Mouse (Mus musculus): ENCODE data around the gene Plekhb1.
A peak's percentile ranks its signal among the peaks of the same experiment; 100 is the strongest.

Gene Plekhb1

DNA sequence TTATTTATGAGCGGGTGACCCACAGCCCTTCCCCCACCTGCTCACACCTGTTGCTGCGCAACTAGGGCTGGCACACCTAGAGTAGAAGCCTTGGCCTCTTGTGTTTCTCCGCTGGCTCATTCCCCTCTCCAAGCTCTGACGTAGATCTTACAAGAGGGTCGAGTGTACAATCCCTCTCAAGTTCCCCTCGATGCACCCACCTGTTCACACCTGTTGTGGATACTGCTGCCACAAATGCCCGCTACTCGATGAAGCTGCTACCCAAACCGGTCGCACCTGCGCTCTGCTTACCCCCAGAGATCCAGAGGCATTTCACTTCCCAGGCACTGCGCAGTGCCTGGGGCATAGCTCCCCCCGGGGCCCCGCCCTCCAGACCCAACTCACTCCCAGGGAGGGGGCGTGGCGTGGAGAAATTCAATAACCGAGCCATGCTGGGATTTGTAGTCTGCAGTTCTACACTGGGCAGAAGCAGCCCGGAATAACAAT, 4.1 kb downstream of the Plekhb1 start:
- DNase-seq (ENCODE audit: low read depth, low spot score), result no peak

DNA sequence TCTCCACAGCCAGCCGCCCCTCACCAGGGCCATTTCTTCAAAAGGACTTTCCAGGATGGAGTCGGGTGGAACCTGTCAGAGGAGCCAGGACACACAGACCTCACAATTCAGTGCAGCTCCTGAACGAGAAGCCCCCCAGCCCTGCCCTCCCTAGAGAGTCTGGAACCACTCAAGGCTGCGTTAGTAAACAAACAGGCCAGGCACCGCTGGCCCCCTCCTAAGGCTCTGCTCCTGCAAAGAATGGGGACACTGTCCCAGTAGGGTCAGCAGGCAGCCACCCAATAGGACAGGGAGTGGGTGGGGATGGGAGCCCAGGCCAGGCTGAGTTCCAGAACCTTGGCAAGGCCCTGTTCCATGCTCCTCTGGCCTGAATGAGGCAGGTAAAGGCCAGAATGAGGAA, 5.5 kb downstream of the Plekhb1 start:
- no peak for DNase-seq (ENCODE audit: low read depth, low spot score)

- DNase-seq (ENCODE audit: low read depth, low spot score), result no peak
Measured at GRCm38 (mm10) chr7:100654441-100654840, 7.8 kb downstream of the Plekhb1 start.

GRCm38 (mm10) chr7:100653480-100654266, 8.5 kb downstream of the Plekhb1 start:
- DNase-seq (ENCODE audit: low read depth, low spot score), result no peak

DNA sequence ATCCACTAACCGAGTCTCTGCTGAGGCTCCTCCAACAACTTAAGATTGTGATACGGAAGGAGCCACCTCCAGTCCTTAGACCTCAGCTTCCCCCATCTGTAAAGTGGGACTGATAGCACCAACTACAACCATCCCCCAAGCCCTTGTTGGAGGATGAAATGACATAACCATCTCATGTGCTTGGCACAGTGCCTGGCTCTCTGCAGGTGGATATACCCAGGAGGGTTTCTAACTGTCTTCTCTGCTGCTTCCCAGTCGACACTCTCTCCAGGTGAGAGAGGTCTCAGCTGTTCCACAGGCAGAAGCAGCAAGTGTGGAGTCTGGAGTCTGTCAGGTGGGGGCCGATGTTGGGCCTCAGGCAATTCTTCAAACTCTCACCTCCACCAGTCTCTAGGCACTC, 11.2 kb downstream of the Plekhb1 start:
- DNase-seq (ENCODE audit: low read depth, low spot score), result no peak

GRCm38 (mm10) chr7:100650421-100650820, 11.8 kb downstream of the Plekhb1 start:
- DNase-seq (ENCODE audit: low read depth, low spot score), result no peak

DNA sequence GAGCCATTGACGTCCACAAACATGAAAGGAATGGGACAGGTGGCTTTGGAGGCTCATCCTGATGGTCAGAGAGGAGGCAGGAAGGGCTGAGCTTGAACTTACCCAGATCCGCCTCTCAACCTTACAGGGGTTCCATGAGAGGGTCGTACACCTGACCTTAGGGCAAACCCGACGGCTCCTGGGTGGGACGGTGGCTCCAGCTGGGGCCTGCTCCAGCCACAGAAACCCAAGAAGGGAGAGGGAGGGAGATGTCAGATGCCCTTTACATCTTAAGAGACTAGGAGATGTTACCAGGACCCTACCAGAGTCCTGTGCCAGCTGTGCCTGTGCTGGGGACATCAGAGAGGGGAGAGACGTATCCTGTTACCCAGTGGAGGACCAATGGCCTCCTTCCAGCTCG, 12.4 kb downstream of the Plekhb1 start:
- no peak for DNase-seq (ENCODE audit: low read depth, low spot score)

- DNase-seq (ENCODE audit: low read depth, low spot score), result no peak
Measured at GRCm38 (mm10) chr7:100649095-100649494, 13.1 kb downstream of the Plekhb1 start.

DNA sequence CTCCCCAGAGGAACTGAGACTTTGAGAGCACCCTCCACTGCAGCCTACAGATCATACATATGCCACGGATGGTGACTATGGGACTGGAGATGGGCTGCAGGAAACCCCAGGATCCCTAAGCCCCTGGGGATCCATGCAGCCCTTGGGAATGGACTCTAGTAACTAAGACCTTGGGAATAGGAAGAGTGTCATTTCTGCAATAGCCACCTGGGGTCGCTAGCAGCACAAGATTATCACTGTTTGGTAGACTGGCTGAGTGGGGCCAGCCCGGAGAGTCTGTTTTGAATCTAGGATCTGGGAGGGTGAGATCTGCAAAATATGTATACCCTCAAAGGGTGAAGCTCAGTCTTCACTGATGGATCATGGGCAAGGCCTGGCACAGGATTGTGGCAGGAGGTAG, 17.1 kb downstream of the Plekhb1 start:
- DNase-seq (ENCODE audit: low read depth, low spot score), result no peak

- no peak for DNase-seq (ENCODE audit: low read depth, low spot score)
Measured at GRCm38 (mm10) chr7:100642413-100642812, 19.8 kb downstream of the Plekhb1 start.

DNA sequence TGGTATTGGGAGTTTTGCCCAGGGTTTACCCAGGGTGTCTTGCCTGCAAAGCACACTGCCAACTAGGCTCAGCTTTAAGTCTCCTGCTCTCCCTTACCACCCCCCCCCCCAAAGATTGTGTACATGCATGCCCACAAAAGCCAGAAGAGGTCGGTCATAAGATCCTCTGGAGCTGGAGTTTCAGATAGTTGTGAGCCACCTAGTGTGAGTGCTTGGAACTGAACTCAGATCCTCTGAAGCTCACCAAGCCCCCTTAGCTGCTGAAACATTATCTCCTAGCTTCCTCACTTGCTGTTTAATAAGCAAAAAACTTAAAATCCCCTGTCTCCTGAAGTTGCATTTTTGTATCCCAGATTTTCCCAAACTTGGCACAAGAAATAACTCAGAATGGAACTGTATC, 24.6 kb downstream of the Plekhb1 start:
- DNase-seq (ENCODE audit: low read depth, low spot score), result no peak

DNA sequence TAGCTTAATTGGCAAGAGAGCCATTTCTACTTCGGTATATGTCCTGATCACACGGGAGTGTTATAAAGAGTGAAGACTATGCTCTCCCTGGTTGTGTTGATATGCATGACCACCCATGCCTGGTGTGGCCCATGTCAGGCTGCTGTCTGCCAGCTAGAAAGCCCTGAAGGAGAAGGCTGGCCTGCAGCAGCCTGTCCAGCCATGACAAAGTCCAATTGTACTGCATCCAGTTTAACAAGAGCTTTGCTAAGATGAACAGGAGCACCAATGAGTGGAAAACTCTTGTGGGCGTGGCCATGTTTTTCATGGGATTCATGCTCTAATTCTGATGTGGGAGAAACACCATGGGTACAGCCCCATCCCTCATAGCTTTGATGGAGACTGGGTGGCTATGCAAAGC, 37.7 kb downstream of the Plekhb1 start:
- DNase-seq (ENCODE audit: low read depth, low spot score), result no peak

DNA sequence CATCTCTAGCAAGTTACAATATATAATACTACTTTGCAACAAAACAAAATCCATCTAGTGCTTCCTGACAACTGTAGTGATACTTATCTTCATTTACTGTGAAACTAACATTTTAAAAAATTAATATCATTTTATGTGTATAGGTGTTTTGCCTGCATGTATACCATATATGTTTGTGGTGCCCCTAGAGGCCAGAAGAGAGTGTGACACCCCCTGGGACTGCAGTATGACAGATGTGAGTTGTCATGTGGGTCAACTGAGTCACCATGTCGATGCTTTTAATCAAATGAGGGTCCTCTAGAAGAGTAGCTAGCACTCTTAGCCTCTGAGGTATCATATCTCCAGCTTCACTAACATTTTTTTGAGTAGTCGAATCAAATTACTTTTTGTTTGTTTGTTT, 39.9 kb downstream of the Plekhb1 start:
- DNase-seq (ENCODE audit: low read depth, low spot score), result no peak

GRCm38 (mm10) chr7:100616121-100616857, 45.9 kb downstream of the Plekhb1 start:
- DNase-seq (ENCODE audit: low read depth, low spot score), result no peak

- no peak for DNase-seq (ENCODE audit: low read depth, low spot score)
Measured at GRCm38 (mm10) chr7:100608910-100609309, 53.3 kb downstream of the Plekhb1 start.

DNA sequence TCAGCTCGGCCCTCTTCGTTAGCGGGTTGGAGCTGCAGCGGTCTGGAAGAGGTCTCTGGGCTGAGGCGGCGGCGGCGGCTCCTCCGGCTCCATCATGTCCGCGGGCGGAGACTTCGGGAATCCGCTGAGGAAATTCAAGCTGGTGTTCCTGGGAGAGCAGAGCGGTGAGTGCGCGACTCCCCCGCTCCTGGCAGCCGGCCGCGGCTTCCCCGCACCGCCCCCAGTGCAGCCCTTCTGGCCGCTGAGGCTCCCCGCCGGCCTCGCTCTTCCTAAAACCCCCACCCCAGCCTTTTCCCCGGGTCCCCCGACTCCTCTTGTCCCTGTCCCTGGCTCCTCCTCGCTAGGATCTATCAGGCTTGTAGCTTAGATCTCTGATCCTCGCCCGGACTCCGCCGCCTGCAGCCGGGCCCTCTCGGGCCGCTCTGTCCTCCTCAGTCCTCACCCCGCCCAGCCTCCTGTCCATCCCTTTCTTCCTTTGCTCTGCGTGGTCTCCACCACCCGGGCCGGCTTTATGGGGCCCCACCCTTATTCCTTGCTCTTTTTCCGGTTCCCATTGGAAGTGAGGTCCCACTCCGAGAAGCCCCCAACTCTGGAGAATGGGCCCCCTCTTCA, 54.0 kb downstream of the Plekhb1 start, which contains the start of gene Mrpl48:
TSS of gene Mrpl48 (minus strand) at position 172 of the 612 bp plus-strand sequence.
- no peak for DNase-seq (ENCODE audit: low read depth, low spot score)

DNA sequence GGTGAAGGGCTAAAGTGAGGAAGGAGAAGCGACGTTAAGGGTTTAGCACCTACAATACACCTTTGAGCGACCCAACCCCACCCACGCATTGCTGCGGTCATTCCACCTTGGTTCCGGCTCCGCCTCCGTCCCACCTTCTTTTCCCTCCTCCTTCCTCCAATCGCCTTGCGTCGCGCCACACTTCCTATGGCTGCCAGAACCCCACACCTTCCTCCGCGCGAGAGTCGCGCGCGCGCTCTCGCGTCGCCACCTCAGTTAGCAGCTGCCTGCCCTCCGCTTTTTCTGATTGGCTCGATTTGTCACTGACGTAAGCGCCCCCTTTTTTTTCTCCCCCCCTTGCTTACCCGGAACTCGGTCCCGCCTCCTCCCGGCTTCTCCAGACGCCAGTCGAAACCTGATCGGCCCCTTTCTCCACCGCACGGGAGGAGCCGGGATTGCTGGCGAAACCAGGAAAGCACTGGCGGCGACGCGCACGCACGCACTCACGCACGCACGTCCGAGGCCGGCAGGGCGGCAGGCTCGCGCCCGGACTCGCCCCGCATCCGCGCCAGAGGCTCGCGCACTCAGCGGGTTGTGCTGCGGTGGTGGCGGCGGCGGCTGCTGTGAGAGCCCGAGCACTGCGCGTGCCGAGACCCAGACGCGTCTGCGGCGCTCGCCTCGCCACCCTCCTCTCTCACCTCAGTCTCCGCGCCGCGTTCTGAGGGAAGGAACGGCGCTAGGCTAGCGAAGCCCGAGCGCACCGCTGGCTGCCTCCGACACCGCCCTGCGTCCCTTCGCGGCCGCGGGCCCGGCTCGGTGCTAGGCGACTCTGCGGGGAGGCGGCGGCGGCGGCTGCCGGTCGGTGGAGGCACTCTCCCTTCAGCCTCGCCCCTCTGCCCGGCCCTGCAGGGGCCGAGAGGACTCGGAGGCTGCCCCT, 54.7 kb downstream of the Plekhb1 start, which contains the start of gene Rab6a:
TSS of gene Rab6a (plus strand) at position 197 of the 916 bp plus-strand sequence.
- peak; percentile 99 for DNase-seq (ENCODE audit: low read depth, low spot score)

DNA sequence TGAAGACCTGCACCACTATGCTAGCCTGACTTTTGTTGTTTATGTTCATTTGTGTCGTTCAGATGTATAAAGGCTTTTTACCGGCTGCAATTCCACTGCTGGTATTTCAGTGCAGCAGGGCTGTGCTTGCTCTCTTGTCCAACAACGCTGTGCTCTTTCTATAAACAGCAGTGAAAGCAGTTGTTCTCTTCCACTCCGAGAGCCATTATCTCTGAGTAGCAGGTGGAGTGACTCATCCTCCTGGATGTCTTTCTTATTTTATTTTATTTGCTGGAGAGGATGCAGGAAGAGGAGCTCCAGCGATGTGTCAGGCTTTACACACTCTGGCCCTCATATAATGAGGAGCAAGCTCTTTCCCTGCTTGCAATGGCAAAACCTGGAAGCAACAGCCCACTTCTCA, 62.0 kb downstream of the Plekhb1 start:
- no peak for DNase-seq (ENCODE audit: low read depth, low spot score)

GRCm38 (mm10) chr7:100593349-100593748, 68.9 kb downstream of the Plekhb1 start:
- no peak for DNase-seq (ENCODE audit: low read depth, low spot score)

Data from brain, embryonic 18.5 days (tissue).